Mouse (Mus musculus): ENCODE data around the gene Zfp84. TPM values are rescaled to one million over a fixed set of nuclear protein-coding genes. Genes with fewer than 3 reads are reported as not detected.

Zfp84 gene
- polyA plus RNA-seq, 1 experiment from 2014 or later = 18.3 TPM

- H3K27me3 ChIP-seq = no peaks in the 10 kb centered on the region
- H3K36me3 ChIP-seq (replicated peaks) = peaks cover 75% of the 10 kb centered on the region
- H3K27ac ChIP-seq = no peak overlapping the region
- ATAC-seq (ENCODE audit: low FRiP score) = no peak
- WGBS = 97% methylated on average over 12 of the region's 12 CpGs
- H3K4me3 ChIP-seq (replicated peaks) = no peak overlapping the region
- no peaks in the 10 kb centered on the region for H3K9me3 ChIP-seq
- H3K4me1 ChIP-seq = no peaks in the 10 kb centered on the region
- no peak overlapping the region for H3K9ac ChIP-seq
- no peak overlapping the region for H3K4me2 ChIP-seq
Observed at GRCm38 (mm10) chr7:29828001-29828400, 59.6 kb downstream of the Zfp84 start.

MicroRNA genes within 50 kb of the gene (microRNA counts, 519-probe panel; counts per million panel counts)
- microRNA mmu-miR-1964 = not detected

Small RNAs within 50 kb of the gene (microRNA-seq; reads per million reads assigned to microRNA genes)
- gene Mir1964 = 4.1 reads per million, percentile 14 among the genes with 10 or more reads in this experiment

Other genes starting within 250 kb of the Zfp84 start
- 12.3 and 14.6 TPM in 2 replicates for gene Sipa1l3, start 249.9 kb upstream of the Zfp84 start, polyA plus RNA-seq (2016; fragmentation: Nextera tagmentation; extraction: Ambion mirVana)
- 0.06 and 0.10 TPM in 2 replicates for gene Catsperg2, start 41.5 kb upstream of the Zfp84 start, polyA plus RNA-seq (2016; fragmentation: Nextera tagmentation; extraction: Ambion mirVana)
- gene Zfp30, start 15.4 kb downstream of the Zfp84 start, polyA plus RNA-seq (2016; fragmentation: Nextera tagmentation; extraction: Ambion mirVana) = 11.6 and 11.8 TPM in 2 replicates
- gene Zfp790, start 47.6 kb downstream of the Zfp84 start, polyA plus RNA-seq (2016; fragmentation: Nextera tagmentation; extraction: Ambion mirVana) = 20.7 and 23.0 TPM in 2 replicates
- gene Zfp940, start 85.1 kb downstream of the Zfp84 start, polyA plus RNA-seq (2016; fragmentation: Nextera tagmentation; extraction: Ambion mirVana) = 11.9 and 12.8 TPM in 2 replicates
- gene Zfp420, start 91.4 kb downstream of the Zfp84 start, polyA plus RNA-seq (2016; fragmentation: Nextera tagmentation; extraction: Ambion mirVana) = 10.6 and 12.1 TPM in 2 replicates
- gene Zfp27, start 138.0 kb downstream of the Zfp84 start, polyA plus RNA-seq (2016; fragmentation: Nextera tagmentation; extraction: Ambion mirVana) = 13.4 and 15.1 TPM in 2 replicates
- 6.6 and 7.6 TPM in 2 replicates for gene Zfp383, start 139.7 kb downstream of the Zfp84 start, polyA plus RNA-seq (2016; fragmentation: Nextera tagmentation; extraction: Ambion mirVana)
- gene Zfp74, start 185.5 kb downstream of the Zfp84 start, polyA plus RNA-seq (2016; fragmentation: Nextera tagmentation; extraction: Ambion mirVana) = 15.4 and 16.5 TPM in 2 replicates
- gene Zfp568, start 215.4 kb downstream of the Zfp84 start, polyA plus RNA-seq (2016; fragmentation: Nextera tagmentation; extraction: Ambion mirVana) = 10.3 and 12.1 TPM in 2 replicates